Mouse (Mus musculus) testis, adult 2 months (tissue): ENCODE data around the gene Kif18b. TPM values are rescaled to one million over a fixed set of nuclear protein-coding genes. Genes with fewer than 3 reads are reported as not detected.

ENCODE experiments used
- H3K27ac ChIP-seq: fragments of 200-500 bp; 2 replicates; pipeline ENCODE4 v1.5.1; 2012; ENCODE audit warnings: low read depth, low read length; ENCODE audit not compliant: control insufficient read depth, insufficient read depth
- H3K27me3 ChIP-seq: fragments of 200-500 bp; 2 replicates; pipeline ENCODE4 v1.6.1; 2012; ENCODE audit warnings: mild to moderate bottlenecking, low read length, moderate library complexity; ENCODE audit not compliant: control insufficient read depth, insufficient read depth
- H3K36me3 ChIP-seq: fragments of 200-500 bp; 2 replicates; pipeline ENCODE4 v1.6.1; 2012; ENCODE audit warnings: mild to moderate bottlenecking, low read length; ENCODE audit not compliant: control insufficient read depth, insufficient read depth
- H3K4me1 ChIP-seq: fragments of 200-500 bp; 2 replicates; pipeline ENCODE4 v1.6.1; 2012; ENCODE audit warnings: low read length; ENCODE audit not compliant: control insufficient read depth, insufficient read depth
- H3K4me3 ChIP-seq: fragments of 200-500 bp; 2 replicates; pipeline ENCODE4 v1.5.1; 2012; ENCODE audit warnings: low read depth, mild to moderate bottlenecking, low read length, moderate library complexity, mixed read lengths; ENCODE audit not compliant: control insufficient read depth
- CTCF ChIP-seq: fragments of 200-500 bp; IDR thresholded peaks from 2 replicates; pipeline ENCODE4 v1.5.1; 2012; ENCODE audit warnings: low read depth, mild to moderate bottlenecking, inconsistent platforms, low read length, moderate library complexity; ENCODE audit not compliant: control insufficient read depth, insufficient read depth, insufficient replicate concordance
- POLR2A ChIP-seq: fragments of 200-500 bp; IDR thresholded peaks from 2 replicates; pipeline ENCODE4 v1.6.1; 2012; ENCODE audit warnings: low read depth, mild to moderate bottlenecking, inconsistent platforms, low read length, moderate library complexity; ENCODE audit not compliant: control insufficient read depth
- polyA plus RNA-seq: library from polyadenylated mRNA; depleted of rRNA; stranded (reverse); fragments of >200 nt; gene quantifications from 2 replicates; pipeline ENCODE4 v1.2.3, GENCODE M21; 2012

Gene Kif18b
- polyA plus RNA-seq, 1 experiment, result 25.9 TPM

- no peaks in the 10 kb centered on the region for H3K27me3 ChIP-seq
- H3K4me3 ChIP-seq, result peak overlapping the region; percentile 39
- no peak for TF ChIP-seq CTCF
- TF ChIP-seq POLR2A, result no peak
- no peak overlapping the region for H3K27ac ChIP-seq
- H3K4me1 ChIP-seq, result peaks cover 3% of the 10 kb centered on the region
- no peaks in the 10 kb centered on the region for H3K36me3 ChIP-seq
These were observed 37.5 kb downstream of the Kif18b start for GRCm38 (mm10) chr11:102887433-102887832.

DNA sequence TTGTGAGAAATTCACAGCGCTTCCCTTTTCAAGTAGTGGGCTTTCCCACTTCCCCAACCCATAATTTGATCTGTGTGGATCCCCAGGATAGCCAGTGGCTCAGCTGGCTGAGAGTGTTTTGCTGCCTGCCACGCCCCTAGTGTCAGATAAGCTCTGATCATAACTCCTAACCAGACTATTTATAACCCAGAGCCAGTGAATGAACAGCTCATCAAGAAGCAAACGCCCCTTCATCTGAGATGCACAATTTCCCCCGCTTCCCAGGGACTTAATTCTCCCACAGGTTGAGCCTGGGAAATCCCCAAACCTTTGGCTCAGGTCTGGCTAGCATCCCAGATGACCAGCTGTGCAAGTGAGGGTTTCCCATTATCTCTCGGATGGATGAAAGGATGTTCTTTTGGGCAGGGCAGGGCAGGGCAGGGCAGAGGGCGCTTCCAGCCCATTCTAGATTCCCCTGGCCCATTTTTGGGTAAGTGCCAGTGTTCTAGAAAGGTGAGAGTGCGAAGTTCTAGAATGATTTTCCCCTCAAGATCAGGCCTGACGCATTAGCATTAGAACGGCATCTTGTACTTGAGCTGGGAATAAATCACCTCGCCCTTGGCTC, 40.2 kb downstream of the Kif18b start, which contains the start of gene Fam187a:
TSS of gene Fam187a (plus strand) at position 554 of the 604 bp plus-strand sequence.
- H3K4me1 ChIP-seq, result peaks cover 3% of the 10 kb centered on the region
- peak within 1 kb of the TSS; percentile 72 for H3K4me3 ChIP-seq
- no peak for TF ChIP-seq CTCF
- no peak for TF ChIP-seq POLR2A
- peak within 1 kb of the TSS; percentile 51; the same call in 1 of the 2 replicates for H3K27ac ChIP-seq
- H3K36me3 ChIP-seq, result no peaks in the 10 kb centered on the region
- H3K27me3 ChIP-seq, result no peaks in the 10 kb centered on the region

DNA sequence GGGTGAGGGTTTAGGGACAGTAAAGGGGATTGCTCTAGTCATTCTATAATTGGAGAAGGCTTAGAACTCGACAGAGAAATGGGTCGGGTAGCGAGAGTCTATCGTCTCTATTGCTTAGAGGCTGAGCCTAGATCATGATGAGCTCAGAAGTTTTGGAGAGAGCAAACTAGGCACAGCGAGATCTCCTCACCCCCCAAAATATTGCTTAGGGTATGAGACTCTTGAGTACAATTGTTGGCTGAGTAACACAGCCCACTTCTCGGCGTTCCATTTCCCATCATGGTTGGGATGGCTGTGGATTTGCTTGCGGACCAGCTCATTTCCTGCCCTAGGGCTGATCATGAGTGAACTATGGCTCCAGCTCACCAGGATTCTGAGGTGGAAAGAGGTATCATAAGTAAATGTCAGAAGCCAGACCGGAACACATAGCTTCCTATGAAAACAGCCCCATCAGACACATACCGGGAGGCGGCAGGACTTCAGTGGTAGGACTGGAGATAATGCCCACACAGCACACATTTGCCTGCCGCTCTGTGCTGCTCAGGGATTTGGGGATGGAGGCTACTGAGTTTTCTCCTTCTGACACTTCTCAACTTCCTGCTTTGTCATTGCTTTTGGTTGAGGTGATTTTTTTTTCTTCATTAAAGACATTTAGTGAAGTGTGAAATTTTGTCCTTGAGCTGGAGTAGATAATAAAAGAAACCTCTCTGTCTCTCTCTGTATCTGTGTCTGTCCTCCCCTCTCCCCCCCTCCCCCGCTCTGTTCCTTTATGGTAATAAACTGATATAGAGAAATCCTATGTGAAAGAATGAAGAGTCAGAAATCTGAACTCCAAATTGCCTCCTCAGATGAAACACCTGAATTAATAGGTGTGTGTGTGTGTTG, 43.4 kb downstream of the Kif18b start:
- TF ChIP-seq CTCF, result no peak
- no peak; the same call in 1 of the 2 replicates for TF ChIP-seq POLR2A
- Histone ChIP-seq H3K36me3 (no peaks in the 10 kb centered on the region), H3K4me1 (peaks cover 3% of the 10 kb centered on the region), H3K27me3 (no peaks in the 10 kb centered on the region), H3K4me3 (peak overlapping the region; percentile 86), H3K27ac (peak overlapping the region; percentile 92)

- no peaks in the 10 kb centered on the region for H3K36me3 ChIP-seq
- peak within 1 kb of the TSS; percentile 86 for H3K4me3 ChIP-seq
- H3K27ac ChIP-seq, result peak within 1 kb of the TSS; percentile 92
- TF ChIP-seq POLR2A (peak; percentile 60; the same call in 1 of the 2 replicates), CTCF (no peak)
- peaks cover 3% of the 10 kb centered on the region for H3K4me1 ChIP-seq
- H3K27me3 ChIP-seq, result no peaks in the 10 kb centered on the region
These were observed 44.2 kb downstream of the Kif18b start, which contains the start of the genes Eftud2 and Ccdc103 for GRCm38 (mm10) chr11:102880585-102881313. TSS of gene Eftud2 (minus strand) at chr11:102880985. TSS of gene Ccdc103 (plus strand) at chr11:102881204.

DNA sequence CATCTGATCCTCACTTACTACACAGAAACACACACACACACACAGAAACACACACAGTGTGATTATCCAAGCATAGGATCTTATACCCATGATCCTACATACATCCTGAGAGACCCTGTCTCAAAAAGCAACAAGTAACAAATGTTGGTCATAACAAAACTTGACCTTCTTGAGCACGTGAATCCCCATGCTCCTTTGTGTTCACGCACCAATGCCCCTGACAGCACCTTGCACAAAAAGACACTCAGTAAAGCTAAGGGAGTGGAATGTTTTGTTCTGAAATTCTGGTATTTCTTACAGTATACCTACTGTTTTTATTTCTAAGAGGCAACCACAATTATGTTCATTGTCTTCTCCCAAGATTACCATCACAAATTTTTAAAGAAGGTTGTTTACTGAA, 45.4 kb downstream of the Kif18b start:
- Histone ChIP-seq H3K27me3 (no peaks in the 10 kb centered on the region), H3K36me3 (no peaks in the 10 kb centered on the region), H3K4me3 (no peak overlapping the region; the same call in 1 of the 2 replicates), H3K4me1 (no peaks in the 10 kb centered on the region; the same call in 1 of the 2 replicates), H3K27ac (no peak overlapping the region)
- TF ChIP-seq CTCF, result no peak
- TF ChIP-seq POLR2A, result no peak

DNA sequence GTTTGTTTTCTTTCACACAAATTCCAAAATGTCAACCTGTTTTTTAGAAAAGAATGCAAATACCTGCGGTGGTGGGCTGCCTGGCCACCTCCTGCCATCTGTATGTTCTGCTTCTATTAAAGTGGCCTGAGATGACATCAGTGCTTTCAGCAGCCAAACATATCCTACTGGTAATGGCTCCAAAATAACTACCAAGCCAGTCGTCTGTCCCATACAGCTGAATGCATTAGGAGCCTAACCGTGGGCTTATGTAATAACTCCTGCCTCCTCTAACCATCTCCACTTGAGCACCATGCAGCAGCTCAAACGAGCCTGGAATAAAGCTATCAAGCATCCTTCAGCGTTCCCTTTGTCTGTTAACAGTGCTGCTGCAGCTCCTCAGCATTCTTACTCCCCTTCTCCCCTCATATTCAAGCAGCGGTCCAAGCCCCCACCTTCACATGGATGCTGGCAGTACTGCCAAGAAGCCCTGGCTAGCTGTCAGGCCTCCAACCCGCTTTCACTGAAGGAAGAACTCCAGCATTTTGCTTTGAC, 50.1 kb downstream of the Kif18b start:
- Histone ChIP-seq H3K36me3 (no peaks in the 10 kb centered on the region; the same call in 1 of the 2 replicates), H3K4me3 (no peak overlapping the region), H3K27me3 (no peaks in the 10 kb centered on the region), H3K4me1 (no peaks in the 10 kb centered on the region), H3K27ac (no peak overlapping the region)
- no peak for TF ChIP-seq POLR2A
- no peak for TF ChIP-seq CTCF

- H3K36me3 ChIP-seq, result peaks cover 3% of the 10 kb centered on the region; the same call in 1 of the 2 replicates
These were observed 60.7 kb downstream of the Kif18b start for GRCm38 (mm10) chr11:102864272-102864671.

More at GRCm38 (mm10) chr11:102864272-102864671, 60.7 kb downstream of the Kif18b start:
- Histone ChIP-seq H3K4me3 (no peak overlapping the region), H3K27me3 (no peaks in the 10 kb centered on the region), H3K27ac (no peak overlapping the region), H3K4me1 (no peaks in the 10 kb centered on the region)
- TF ChIP-seq POLR2A, result no peak
- no peak for TF ChIP-seq CTCF
